Mouse (Mus musculus) macrophage (primary cell): ENCODE data around the gene Psg16. TPM values are rescaled to one million over a fixed set of nuclear protein-coding genes. Genes with fewer than 3 reads are reported as not detected.

Experiments
- H3K27ac ChIP-seq: fragments of 350-480 bp; formaldehyde crosslinking; 2 replicates; pipeline ENCODE4 v1.9.0; 2021
- H3K36me3 ChIP-seq: fragments of 350-480 bp; formaldehyde crosslinking; 2 replicates; pipeline ENCODE4 v1.9.0; 2021; ENCODE audit errors: inconsistent target
- H3K4me3 ChIP-seq: fragments of 350-480 bp; formaldehyde crosslinking; 2 replicates; pipeline ENCODE4 v1.9.0; 2021; ENCODE audit errors: inconsistent target
- H3K79me2 ChIP-seq: fragments of 350-480 bp; formaldehyde crosslinking; 2 replicates; pipeline ENCODE4 v1.9.0; 2021; ENCODE audit errors: inconsistent target
- WGBS: methylation state at CpG from one replicate; pipeline ENCODE4 v1.1.7; 2026; ENCODE audit warnings: inconsistent platforms; ENCODE audit not compliant: missing documents; 5-methylcytosine and 5-hydroxymethylcytosine counted together
- polyA plus RNA-seq: library from polyadenylated mRNA; stranded (reverse); fragments of 250-400 nt; gene quantifications from 3 replicates; pipeline ENCODE4 v1.2.4, GENCODE M21; 2018; ENCODE audit warnings: inconsistent platforms

The Psg16 gene
- polyA plus RNA-seq, 1 experiment from 2014 or later, result not detected

- Histone ChIP-seq H3K79me2 (no peaks in the 10 kb centered on the region), H3K36me3 (no peaks in the 10 kb centered on the region), H3K4me3 (no peak overlapping the region), H3K27ac (no peak overlapping the region)
- 83% methylated on average over 4 of the region's 5 CpGs for WGBS
Measured at GRCm38 (mm10) chr7:17047041-17047682, 26.7 kb upstream of the Psg16 start.

- Histone ChIP-seq H3K4me3 (no peak overlapping the region), H3K36me3 (no peaks in the 10 kb centered on the region), H3K79me2 (no peaks in the 10 kb centered on the region), H3K27ac (no peak overlapping the region)
- WGBS, result 95% methylated on average over 7 of the region's 10 CpGs
Measured at GRCm38 (mm10) chr7:17048431-17049190, 25.2 kb upstream of the Psg16 start.

DNA sequence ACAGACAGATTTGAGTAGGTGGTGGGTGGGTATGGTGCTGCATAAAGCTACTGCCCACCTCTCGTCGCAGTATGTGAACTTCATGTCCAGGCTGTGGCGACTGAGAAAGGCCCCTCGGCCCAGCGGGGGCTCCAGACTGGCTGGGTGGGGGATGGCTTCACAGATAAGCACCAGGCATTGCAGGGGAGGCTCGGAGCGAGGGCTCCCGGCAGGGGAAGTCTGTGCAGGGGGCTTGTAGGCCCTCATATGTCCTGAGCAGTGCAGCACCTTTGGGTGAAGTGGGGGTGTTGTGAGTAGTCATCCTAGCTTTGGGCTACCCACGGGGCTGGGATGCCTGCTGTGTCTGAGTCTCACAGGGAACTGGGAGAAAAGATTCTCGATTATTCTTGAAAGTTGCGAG lies 23.3 kb upstream of the Psg16 start:
- Histone ChIP-seq H3K36me3 (no peaks in the 10 kb centered on the region), H3K79me2 (no peaks in the 10 kb centered on the region), H3K4me3 (no peak overlapping the region), H3K27ac (no peak overlapping the region)
- 88% methylated on average over 11 of the region's 11 CpGs for WGBS

DNA sequence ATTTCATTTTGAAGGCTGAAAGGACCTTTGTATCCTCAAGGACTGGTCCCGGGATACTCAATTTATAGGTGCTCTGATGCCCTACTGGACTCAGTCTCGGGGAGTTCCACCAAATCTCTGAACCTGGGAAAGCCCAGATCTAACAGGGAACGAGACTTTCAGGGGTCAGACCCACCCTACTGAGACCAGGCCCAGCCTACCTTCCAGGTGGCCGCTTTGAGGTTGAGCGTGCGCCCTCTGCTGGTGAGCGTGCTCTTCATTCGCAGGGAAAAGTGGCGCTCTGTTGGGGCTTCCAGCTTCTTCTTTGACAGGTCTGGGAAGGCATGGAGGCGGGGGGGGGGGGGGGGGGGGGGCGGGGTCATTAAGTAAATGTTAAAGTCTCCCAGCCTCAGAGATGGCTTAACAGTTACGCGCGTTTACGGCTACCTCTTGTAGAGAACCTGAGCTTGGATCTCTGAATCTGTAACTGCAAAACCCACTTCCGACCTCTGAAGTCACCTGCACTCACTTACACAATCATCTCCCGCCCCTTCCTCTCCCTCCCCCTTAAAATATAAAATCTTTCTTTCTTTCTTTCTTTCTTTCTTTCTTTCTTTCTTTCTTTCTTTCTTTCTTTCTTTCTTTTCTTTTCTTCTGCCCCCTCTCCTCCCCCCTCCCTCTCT lies 22.8 kb upstream of the Psg16 start:
- no peaks in the 10 kb centered on the region for H3K79me2 ChIP-seq
- WGBS, result 14% methylated on average over 13 of the region's 17 CpGs
- no peak overlapping the region for H3K27ac ChIP-seq
- H3K36me3 ChIP-seq, result no peaks in the 10 kb centered on the region
- H3K4me3 ChIP-seq, result no peak overlapping the region

- Histone ChIP-seq H3K4me3 (no peak overlapping the region), H3K36me3 (no peaks in the 10 kb centered on the region), H3K27ac (no peak overlapping the region), H3K79me2 (no peaks in the 10 kb centered on the region)
- 94% methylated on average over 13 of the region's 16 CpGs for WGBS
Measured at GRCm38 (mm10) chr7:17054325-17054989, 19.4 kb upstream of the Psg16 start.

DNA sequence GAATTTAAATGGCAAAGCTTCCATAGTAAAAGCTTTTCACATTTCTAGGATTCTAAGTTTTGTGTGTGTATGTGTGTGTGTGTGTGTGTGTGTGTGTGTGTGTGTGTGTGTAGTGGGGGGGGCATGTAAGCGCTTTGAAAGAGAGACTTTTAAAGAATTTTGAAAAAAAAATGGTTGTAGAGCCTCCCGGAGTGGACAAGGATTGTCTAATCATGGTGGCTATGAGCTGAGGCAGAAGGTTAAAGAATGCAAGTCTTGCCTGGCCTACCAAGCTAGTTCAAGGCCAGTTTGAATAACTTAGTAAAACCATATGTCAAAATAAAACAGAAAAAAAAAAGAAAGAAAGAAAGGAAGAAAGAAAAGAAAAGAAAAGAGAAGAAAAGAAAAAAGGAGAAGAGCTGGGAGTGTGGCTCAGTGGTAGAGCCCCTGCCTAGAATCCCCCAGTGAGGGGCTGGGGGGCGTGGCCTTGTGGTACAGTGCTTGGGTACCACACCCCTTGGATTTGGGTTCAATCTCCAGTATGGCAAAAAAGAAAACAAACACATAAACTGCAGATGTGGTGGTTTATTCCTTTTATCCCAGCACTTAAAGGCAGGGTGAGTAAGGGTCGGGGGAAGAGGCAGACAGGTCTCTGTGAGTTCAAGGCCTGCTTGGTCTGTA lies 18.4 kb upstream of the Psg16 start:
- no peaks in the 10 kb centered on the region for H3K79me2 ChIP-seq
- H3K27ac ChIP-seq, result no peak overlapping the region
- no peak overlapping the region for H3K4me3 ChIP-seq
- H3K36me3 ChIP-seq, result no peaks in the 10 kb centered on the region
- 98% methylated on average over 4 of the region's 4 CpGs for WGBS

DNA sequence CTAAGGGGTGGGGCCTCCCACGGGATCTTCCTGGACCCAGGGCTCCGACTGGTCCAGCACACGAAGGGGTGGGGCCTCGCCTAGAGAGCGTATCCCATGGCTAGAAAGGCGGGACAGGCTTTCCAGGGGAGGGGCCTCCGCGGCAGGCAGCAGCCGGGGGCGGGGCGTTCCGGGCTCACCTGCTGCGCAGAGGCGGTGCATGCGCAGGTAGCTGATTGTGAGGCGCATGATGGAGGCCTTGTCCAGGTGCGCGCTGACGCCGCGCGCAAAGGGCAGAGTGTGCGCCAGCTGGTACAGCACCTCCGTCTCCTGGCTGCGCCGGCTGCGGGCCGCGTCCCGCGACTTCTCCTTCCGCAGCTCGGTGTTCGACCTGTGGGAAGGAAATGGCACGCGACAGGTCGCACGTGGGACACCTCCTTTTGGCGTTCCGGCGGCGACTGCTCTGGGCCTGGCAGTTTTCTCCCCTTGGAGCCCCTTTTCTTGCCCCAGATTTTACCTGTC lies 17.7 kb upstream of the Psg16 start:
- Histone ChIP-seq H3K36me3 (no peaks in the 10 kb centered on the region), H3K27ac (no peak overlapping the region), H3K4me3 (no peak overlapping the region), H3K79me2 (no peaks in the 10 kb centered on the region)
- 4% methylated on average over 42 of the region's 42 CpGs for WGBS

DNA sequence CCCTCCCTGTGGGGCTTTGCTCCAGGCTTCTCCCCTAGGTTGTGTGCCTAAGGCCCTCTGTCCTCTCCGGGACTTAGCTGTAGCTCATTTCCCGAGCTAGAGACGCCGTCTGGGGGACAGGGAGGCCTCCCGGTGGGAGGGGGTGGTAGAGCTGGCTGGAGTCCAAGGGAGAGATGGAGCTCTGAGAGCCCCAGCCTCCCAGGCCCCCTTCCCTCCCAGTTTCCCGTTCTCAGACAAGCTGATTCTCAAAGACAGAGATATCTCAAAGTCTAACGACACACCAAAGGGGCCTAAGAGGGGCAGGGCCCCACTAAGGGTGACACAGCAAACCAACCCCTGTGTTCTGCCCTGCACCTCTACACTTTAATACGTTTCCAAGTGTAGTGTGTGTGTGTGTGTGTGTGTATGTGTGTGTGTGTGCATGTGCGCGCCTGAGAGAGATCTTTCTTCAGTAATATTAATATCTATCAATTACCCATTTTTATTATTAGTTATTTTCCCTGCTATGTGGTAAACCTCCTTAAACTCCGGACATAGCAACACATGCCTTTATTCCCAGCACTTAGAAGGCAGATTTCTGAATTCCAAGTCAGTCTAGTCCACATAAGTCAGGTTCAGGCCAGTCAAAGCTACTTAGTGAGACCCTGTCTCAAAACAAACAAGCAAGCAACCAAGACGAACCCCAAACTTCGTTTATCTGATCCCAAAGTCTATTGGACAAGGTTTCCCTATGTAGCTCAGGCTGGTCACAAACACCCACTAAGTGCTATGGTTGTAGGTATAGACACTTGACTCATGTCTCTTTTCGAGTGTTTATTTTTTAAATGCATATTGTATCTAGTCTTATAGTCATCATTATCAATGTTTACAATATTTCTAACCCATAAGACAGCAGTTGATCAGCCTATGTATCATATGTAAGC lies 17.0 kb upstream of the Psg16 start:
- WGBS, result 46% methylated on average over 14 of the region's 14 CpGs
- H3K27ac ChIP-seq, result no peak overlapping the region
- no peaks in the 10 kb centered on the region for H3K79me2 ChIP-seq
- H3K36me3 ChIP-seq, result no peaks in the 10 kb centered on the region
- H3K4me3 ChIP-seq, result no peak overlapping the region

DNA sequence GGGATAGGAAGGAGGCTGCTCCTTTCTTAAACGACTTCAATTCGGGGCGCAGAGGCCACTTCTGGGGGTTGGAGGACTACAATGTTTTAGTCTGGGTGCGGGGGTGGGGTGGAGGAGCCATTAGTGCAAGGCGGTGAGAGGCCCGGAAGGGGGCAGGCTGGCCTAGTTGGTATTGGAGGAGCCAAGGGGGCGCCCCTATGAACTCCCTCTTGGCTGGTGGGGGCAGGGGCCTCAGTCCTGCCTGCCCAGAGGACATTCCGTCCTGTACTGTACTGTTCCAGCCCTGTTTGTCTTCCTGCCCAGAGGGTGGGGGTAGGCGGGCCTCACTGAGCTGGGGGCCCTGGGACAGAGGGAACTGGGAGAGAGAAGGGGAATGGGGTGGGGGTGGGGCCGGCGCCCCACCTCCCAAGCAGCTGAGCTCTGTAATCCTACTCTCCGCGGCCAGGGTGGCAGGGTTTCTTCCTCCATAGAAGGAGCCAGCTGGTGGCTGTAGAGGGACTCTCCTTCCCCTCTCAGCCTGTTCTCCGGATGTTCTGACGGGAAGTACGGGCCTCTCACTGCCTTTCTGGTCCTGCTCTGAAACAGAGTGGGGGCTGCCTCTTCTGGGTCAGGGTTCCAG lies 15.7 kb upstream of the Psg16 start:
- no peaks in the 10 kb centered on the region for H3K79me2 ChIP-seq
- no peaks in the 10 kb centered on the region for H3K36me3 ChIP-seq
- peak overlapping the region; percentile 36; the same call in 1 of the 2 replicates for H3K27ac ChIP-seq
- no peak overlapping the region for H3K4me3 ChIP-seq
- 8% methylated on average over 16 of the region's 16 CpGs for WGBS

- Histone ChIP-seq H3K36me3 (no peaks in the 10 kb centered on the region), H3K79me2 (no peaks in the 10 kb centered on the region), H3K4me3 (no peak overlapping the region), H3K27ac (peak overlapping the region; percentile 36; the same call in 1 of the 2 replicates)
- 47% methylated on average over 7 of the region's 8 CpGs for WGBS
Measured at GRCm38 (mm10) chr7:17058816-17059462, 14.9 kb upstream of the Psg16 start.

GRCm38 (mm10) chr7:17059463-17059844 lies 14.4 kb upstream of the Psg16 start:
- Histone ChIP-seq H3K79me2 (no peaks in the 10 kb centered on the region), H3K36me3 (no peaks in the 10 kb centered on the region), H3K4me3 (no peak overlapping the region), H3K27ac (no peak overlapping the region)
- 88% methylated on average over 3 of the region's 3 CpGs for WGBS

DNA sequence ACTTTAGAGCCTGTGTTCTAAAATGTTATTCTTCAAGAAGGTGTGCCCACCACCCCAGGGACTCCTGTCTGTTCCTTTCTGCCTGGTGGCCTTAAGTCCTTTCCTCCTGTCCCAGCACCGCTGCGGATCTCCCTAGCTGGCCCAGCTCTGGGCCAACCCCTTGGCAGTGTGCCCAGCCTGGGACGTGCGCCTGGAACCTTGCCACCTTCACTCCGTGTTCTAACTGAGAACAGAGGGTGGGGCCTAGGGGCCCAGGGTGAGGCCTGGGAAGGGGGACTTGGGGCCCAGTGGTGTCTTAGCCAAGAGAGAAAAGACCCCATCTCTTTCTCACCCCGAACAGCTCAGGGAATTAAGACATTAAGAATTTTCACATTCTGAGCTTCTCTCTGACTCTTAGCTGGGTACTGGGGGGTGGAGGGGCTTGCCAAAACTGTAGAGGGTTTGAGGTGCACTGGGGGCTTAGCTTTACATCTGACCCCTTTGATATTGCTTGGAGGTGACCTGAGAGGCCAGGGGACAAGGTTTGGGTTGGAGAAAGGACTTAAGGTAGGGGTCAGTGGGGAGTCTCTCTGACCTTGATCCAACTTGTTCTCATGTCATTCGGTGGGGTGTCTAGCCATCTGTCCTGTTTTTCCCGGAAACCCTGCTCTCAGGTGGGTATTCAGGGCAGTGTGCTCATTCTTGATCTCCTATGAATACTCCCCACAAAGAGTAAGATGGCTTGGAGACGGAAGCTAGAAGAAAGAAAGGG lies 13.6 kb upstream of the Psg16 start:
- no peak overlapping the region for H3K4me3 ChIP-seq
- no peak overlapping the region for H3K27ac ChIP-seq
- no peaks in the 10 kb centered on the region for H3K79me2 ChIP-seq
- H3K36me3 ChIP-seq, result no peaks in the 10 kb centered on the region
- 28% methylated on average over 9 of the region's 9 CpGs for WGBS
